Mouse (Mus musculus) thymus, adult 2 months (tissue): ENCODE results near the gene Cdkl5. TPM values are rescaled to one million over a fixed set of nuclear protein-coding genes. Genes with fewer than 3 reads are reported as not detected.

Experiments
- DNase-seq: peaks from one replicate; pipeline ENCODE4 v3.0.0; 2021
- H3K27ac ChIP-seq: fragments of 200-500 bp; 2 replicates; pipeline ENCODE4 v1.5.1; 2012; ENCODE audit warnings: low read length, control low read depth; ENCODE audit not compliant: control insufficient read depth, insufficient read depth
- H3K27me3 ChIP-seq: fragments of 200-500 bp; 2 replicates; pipeline ENCODE4 v1.6.1; 2012; ENCODE audit warnings: mild to moderate bottlenecking, low read length, moderate library complexity, mixed read lengths; ENCODE audit not compliant: control insufficient read depth, insufficient read depth
- H3K36me3 ChIP-seq: fragments of 200-500 bp; 2 replicates; pipeline ENCODE4 v1.6.1; 2012; ENCODE audit warnings: mild to moderate bottlenecking, low read length, moderate library complexity; ENCODE audit not compliant: control insufficient read depth, insufficient read depth
- H3K4me1 ChIP-seq: fragments of 200-500 bp; replicated peaks from 2 replicates; pipeline ENCODE4 v1.6.1; 2012; ENCODE audit warnings: low read length; ENCODE audit not compliant: control insufficient read depth, insufficient read depth
- H3K4me3 ChIP-seq: fragments of 200-500 bp; 2 replicates; pipeline ENCODE4 v1.5.1; 2012; ENCODE audit warnings: mild to moderate bottlenecking, low read length, control low read depth, moderate library complexity; ENCODE audit not compliant: control insufficient read depth, insufficient read depth
- CTCF ChIP-seq: fragments of 200-500 bp; IDR thresholded peaks from 2 replicates; pipeline ENCODE4 v1.5.1; 2012; ENCODE audit warnings: mild to moderate bottlenecking, control low read depth, low read length, moderate library complexity, borderline replicate concordance; ENCODE audit not compliant: control insufficient read depth, poor library complexity, insufficient read depth; ENCODE audit errors: extremely low read depth
- POLR2A ChIP-seq: fragments of 200-500 bp; IDR thresholded peaks from 2 replicates; pipeline ENCODE4 v1.6.1; 2012; ENCODE audit warnings: mild to moderate bottlenecking, low read length, control low read depth, moderate library complexity; ENCODE audit not compliant: control insufficient read depth, poor library complexity, insufficient read depth; ENCODE audit errors: extremely low read depth
- WGBS: fragments of 180-500 bp; shearing (Covaris S2); methylation state at CpG from one replicate; pipeline ENCODE4 v1.1.7; 2018; 5-methylcytosine and 5-hydroxymethylcytosine counted together
- polyA plus RNA-seq: library from polyadenylated mRNA; depleted of rRNA; stranded (reverse); fragments of >200 nt; gene quantifications from 2 replicates; pipeline ENCODE4 v1.2.3, GENCODE M21; 2012

Gene Cdkl5
- polyA plus RNA-seq, 1 experiment = 0.98 TPM

DNA sequence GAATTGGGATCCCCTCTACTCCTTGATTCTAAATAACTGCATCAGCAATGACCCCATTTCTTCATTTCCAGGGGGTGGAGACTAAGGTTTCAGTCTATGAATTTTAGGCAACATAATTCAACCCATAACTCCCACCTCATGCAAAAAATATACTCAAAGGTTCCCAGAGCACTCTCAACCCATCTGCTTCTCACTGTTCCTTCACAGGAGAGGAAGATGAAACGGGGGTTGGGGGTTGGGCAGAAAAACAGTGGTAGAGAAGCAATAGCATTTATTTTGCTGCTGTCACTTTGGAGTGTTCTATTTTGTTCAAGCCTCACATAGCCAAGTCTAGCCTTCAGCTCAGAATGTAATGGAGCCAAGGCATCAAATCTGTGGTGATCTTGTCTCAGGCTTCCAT, 23.7 kb upstream of the Cdkl5 start:
- no peak for TF ChIP-seq POLR2A
- no peak for TF ChIP-seq CTCF
- H3K36me3 ChIP-seq = no peaks in the 10 kb centered on the region

GRCm38 (mm10) chrX:161006272-161006671, 11.8 kb upstream of the Cdkl5 start:
- no peaks in the 10 kb centered on the region for H3K4me1 ChIP-seq
- DNase-seq = no peak

More for the DNA sequence above, 23.7 kb upstream of the Cdkl5 start:
- H3K27ac ChIP-seq = no peak overlapping the region
- no peak for DNase-seq
- no peaks in the 10 kb centered on the region for H3K4me1 ChIP-seq
- no peaks in the 10 kb centered on the region for H3K27me3 ChIP-seq
- no peak overlapping the region for H3K4me3 ChIP-seq
- 71% methylated on average over 1 of the region's 1 CpGs for WGBS

DNA sequence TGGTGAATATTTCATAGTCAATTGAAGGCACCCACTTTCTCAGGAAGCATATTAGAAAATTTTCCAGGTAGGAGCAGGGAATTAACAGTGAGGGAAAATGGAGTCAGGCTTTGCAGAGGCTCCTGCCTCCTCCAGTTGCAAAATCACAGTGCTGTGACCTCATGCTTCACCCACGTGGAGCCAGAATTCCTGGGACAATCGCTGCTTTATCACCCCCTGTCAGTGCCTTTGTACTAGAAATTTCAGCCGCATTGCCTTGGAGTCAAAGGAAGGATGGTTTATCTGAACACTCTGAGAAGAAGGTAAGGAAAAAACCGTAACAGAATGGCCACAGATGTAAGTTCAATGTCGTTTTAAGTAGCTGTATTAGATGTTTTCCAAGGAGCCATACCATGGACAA, 1.5 kb upstream of the Cdkl5 start:
- 40% methylated on average over 5 of the region's 5 CpGs for WGBS
- no peak for DNase-seq
- Histone ChIP-seq H3K27ac (no peak overlapping the region), H3K36me3 (no peaks in the 10 kb centered on the region), H3K4me3 (no peak overlapping the region), H3K27me3 (no peaks in the 10 kb centered on the region), H3K4me1 (no peaks in the 10 kb centered on the region)
- TF ChIP-seq CTCF (no peak), POLR2A (no peak)

More at GRCm38 (mm10) chrX:161006272-161006671, 11.8 kb upstream of the Cdkl5 start:
- H3K27ac ChIP-seq = no peak overlapping the region
- WGBS = 93% methylated on average over 1 of the region's 1 CpGs
- no peak overlapping the region for H3K4me3 ChIP-seq
- no peaks in the 10 kb centered on the region for H3K36me3 ChIP-seq
- no peaks in the 10 kb centered on the region for H3K27me3 ChIP-seq
- TF ChIP-seq POLR2A = no peak

GRCm38 (mm10) chrX:160995131-160995667, 695 bp upstream of the Cdkl5 start:
- TF ChIP-seq CTCF (no peak), POLR2A (no peak)
- Histone ChIP-seq H3K27ac (no peak overlapping the region), H3K4me1 (no peaks in the 10 kb centered on the region), H3K27me3 (no peaks in the 10 kb centered on the region), H3K4me3 (peak overlapping the region; percentile 54), H3K36me3 (no peaks in the 10 kb centered on the region)
- 3% methylated on average over 31 of the region's 31 CpGs for WGBS
- no peak for DNase-seq

- Histone ChIP-seq H3K27ac (no peak overlapping the region), H3K36me3 (no peaks in the 10 kb centered on the region), H3K27me3 (no peaks in the 10 kb centered on the region), H3K4me1 (no peaks in the 10 kb centered on the region), H3K4me3 (peak overlapping the region; percentile 64)
- no peak for TF ChIP-seq CTCF
- no peak for TF ChIP-seq POLR2A
- DNase-seq = no peak
- WGBS = 3% methylated on average over 29 of the region's 39 CpGs
These were observed 560 bp downstream of the Cdkl5 start for GRCm38 (mm10) chrX:160993749-160994539.

DNA sequence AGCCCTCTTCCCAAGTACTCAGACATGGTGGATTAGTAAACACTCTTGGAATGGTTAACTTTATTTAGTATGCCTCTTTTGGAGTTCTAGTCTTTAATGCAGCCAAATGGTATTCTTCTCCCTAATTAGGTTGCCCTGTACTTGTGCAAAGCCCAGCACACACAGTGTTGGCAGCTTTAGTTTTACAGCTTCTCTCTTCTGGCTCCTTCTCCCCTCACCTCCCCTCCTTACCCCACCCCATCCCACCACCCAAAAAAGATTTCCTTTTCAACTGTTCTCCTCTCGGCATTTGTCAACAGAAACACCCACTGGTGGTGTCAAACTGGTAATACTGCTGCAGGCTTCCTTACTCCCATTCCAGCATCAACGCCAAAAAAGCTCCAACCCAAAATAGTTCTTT, 1.8 kb downstream of the Cdkl5 start:
- Histone ChIP-seq H3K4me3 (no peak overlapping the region), H3K27ac (no peak overlapping the region), H3K4me1 (no peaks in the 10 kb centered on the region), H3K36me3 (no peaks in the 10 kb centered on the region), H3K27me3 (no peaks in the 10 kb centered on the region)
- WGBS = 94% methylated on average over 2 of the region's 2 CpGs
- no peak for DNase-seq
- no peak for TF ChIP-seq CTCF
- no peak for TF ChIP-seq POLR2A
